Comparison of ENCODE assay signal across 22 mouse cellular contexts in the genomic region with DNA sequence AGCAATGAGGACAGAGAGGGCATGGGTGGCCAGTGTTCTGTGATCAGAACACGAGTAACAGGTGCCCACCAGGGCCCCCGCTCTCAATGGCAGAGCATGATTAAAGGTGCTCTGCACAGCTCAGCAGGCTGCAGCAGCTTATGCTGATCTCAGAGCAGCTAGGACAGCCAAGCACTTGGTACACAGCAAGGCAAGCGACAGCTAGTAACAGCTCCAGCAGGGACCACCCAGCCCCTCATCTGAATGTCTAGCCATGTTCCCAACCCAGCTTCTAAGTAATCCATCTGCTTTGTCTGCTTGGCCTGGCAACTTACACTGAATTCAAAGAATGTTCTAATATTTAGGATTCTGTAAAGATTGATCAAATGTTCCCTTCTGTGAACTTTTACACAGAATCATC. TPM values are rescaled to one million over a fixed set of nuclear protein-coding genes. Genes with fewer than 3 reads are reported as not detected.
"Had no signal": no experiment of that assay in that cellular context is flagged by ENCODE, and none has a peak within 500 bp of the region (broad histone marks: within the 10 kb centered on the region; RNA-seq: fewer than 3 reads in every experiment).

No protein-coding gene starts in this region.

- H3K9ac ChIP-seq: limb, embryonic 13.5 days; liver, embryonic 12.5 days; liver, embryonic 15.5 days; lung, embryonic 15.5 days; midbrain, embryonic 13.5 days; neural tube, embryonic 13.5 days; stomach, embryonic 15.5 days had no signal

- H3K36me3 ChIP-seq: limb, embryonic 13.5 days; liver, embryonic 15.5 days; lung, embryonic 15.5 days; stomach, embryonic 15.5 days had no signal

- ATAC-seq: liver, embryonic 12.5 days; midbrain, embryonic 13.5 days; midbrain, embryonic 16.5 days had no signal

- H3K9me3 ChIP-seq: limb, embryonic 10.5 days; limb, embryonic 13.5 days; liver, embryonic 12.5 days; liver, embryonic 15.5 days; lung, embryonic 15.5 days; megakaryocyte, embryonic 14.5 days; midbrain, embryonic 10.5 days; midbrain, embryonic 13.5 days; neural tube, embryonic 13.5 days; stomach, embryonic 15.5 days had no signal

- H3K4me2 ChIP-seq: limb, embryonic 13.5 days; liver, embryonic 12.5 days; liver, embryonic 15.5 days; lung, embryonic 15.5 days; midbrain, embryonic 13.5 days; neural tube, embryonic 13.5 days; stomach, embryonic 15.5 days had no signal

- H3K4me1 ChIP-seq: limb, embryonic 13.5 days; liver, embryonic 12.5 days; liver, embryonic 15.5 days; lung, embryonic 15.5 days; megakaryocyte, embryonic 14.5 days; stomach, embryonic 15.5 days had no signal

- H3K27ac ChIP-seq: kidney, postnatal 0 days; limb, embryonic 10.5 days; limb, embryonic 13.5 days; liver, embryonic 12.5 days; liver, embryonic 15.5 days; lung, embryonic 15.5 days; midbrain, embryonic 10.5 days; midbrain, embryonic 13.5 days; neural tube, embryonic 13.5 days; stomach, embryonic 15.5 days had no signal

- DNase-seq: layer of hippocampus, postnatal 36 days; liver; lung, adult 18-20 months; lung, postnatal 10 days; lung, postnatal 36 days; retina, postnatal 1 day; right cerebral cortex, postnatal 25 days; spleen, adult 18-20 months; thymus, postnatal 25 days had no signal

- H3K27me3 ChIP-seq: limb, embryonic 13.5 days; liver, embryonic 12.5 days; liver, embryonic 15.5 days; lung, embryonic 15.5 days; megakaryocyte, embryonic 14.5 days; midbrain, embryonic 13.5 days; neural tube, embryonic 13.5 days; stomach, embryonic 15.5 days had no signal

- H3K4me3 ChIP-seq: limb, embryonic 10.5 days; limb, embryonic 13.5 days; liver, embryonic 12.5 days; liver, embryonic 15.5 days; lung, embryonic 15.5 days; megakaryocyte, embryonic 14.5 days; midbrain, embryonic 10.5 days; midbrain, embryonic 13.5 days; myocyte; neural tube, embryonic 13.5 days; stomach, embryonic 15.5 days had no signal

RNA-seq across cellular contexts. Expression of gene Zdhhc23, which starts 15.8 kb away (rescaled TPM):
- polyA plus RNA-seq: myocyte had no signal
